Mouse (Mus musculus) intestine, embryonic 16.5 days (tissue): Measurements from ENCODE around the gene Cfap69. TPM values are rescaled to one million over a fixed set of nuclear protein-coding genes. Genes with fewer than 3 reads are reported as not detected.
A peak's percentile ranks its signal among the peaks of the same experiment; 100 is the strongest.

Experiments used
- ATAC-seq: fragments of 200-750 bp; cut with Nextera tagmentation; 2 replicates; pipeline ENCODE4 v1.8.0; 2017; ENCODE audit warnings: moderate TSS enrichment, moderate library complexity
- H3K27ac ChIP-seq: fragments of 300-500 bp; sonication (generic); 2 replicates; pipeline ENCODE4 v1.5.1; 2014; ENCODE audit warnings: mild to moderate bottlenecking, low read length
- H3K27me3 ChIP-seq: fragments of 300-500 bp; sonication (generic); replicated peaks from 2 replicates; pipeline ENCODE4 v1.6.1; 2014; ENCODE audit warnings: low read length, control low read depth, mixed read lengths; ENCODE audit not compliant: control insufficient read depth, insufficient read depth
- H3K36me3 ChIP-seq: fragments of 300-500 bp; sonication (generic); 2 replicates; pipeline ENCODE4 v1.6.1; 2014; ENCODE audit warnings: low read length, control low read depth; ENCODE audit not compliant: control insufficient read depth, insufficient read depth
- H3K4me1 ChIP-seq: fragments of 300-500 bp; sonication (generic); 2 replicates; pipeline ENCODE4 v1.6.1; 2014; ENCODE audit warnings: low read length, control low read depth, mixed read lengths; ENCODE audit not compliant: control insufficient read depth, insufficient read depth
- H3K4me2 ChIP-seq: fragments of 300-500 bp; sonication (generic); 2 replicates; pipeline ENCODE4 v1.6.1; 2014; ENCODE audit warnings: low read depth, low read length, control low read depth
- H3K4me3 ChIP-seq: fragments of 300-500 bp; sonication (generic); 2 replicates; pipeline ENCODE4 v1.5.1; 2014; ENCODE audit warnings: mild to moderate bottlenecking, low read length
- H3K9ac ChIP-seq: fragments of 300-500 bp; sonication (generic); 2 replicates; pipeline ENCODE4 v1.6.1; 2014; ENCODE audit warnings: low read depth, low read length
- H3K9me3 ChIP-seq: fragments of 300-500 bp; sonication (generic); 2 replicates; pipeline ENCODE4 v1.6.1; 2016; ENCODE audit warnings: low read length, control low read depth; ENCODE audit not compliant: control insufficient read depth
- WGBS: fragments of 180-500 bp; shearing (Covaris S2); extraction: QIAGEN DNeasy Blood & Tissue Kit; methylation state at CpG from one replicate; pipeline ENCODE4 v1.1.7; 2014; 5-methylcytosine and 5-hydroxymethylcytosine counted together
- polyA plus RNA-seq: library from polyadenylated mRNA; unstranded; fragments of >200 nt; fragmentation: Nextera tagmentation; extraction: Ambion mirVana; gene quantifications from 2 replicates; pipeline ENCODE4 v1.2.1, GENCODE M21; 2015

Gene Cfap69
- 0.94 and 1.0 TPM in 2 replicates for polyA plus RNA-seq

GRCm38 (mm10) chr5:5663655-5664370, at the start of gene Cfap69:
TSS of gene Cfap69 (minus strand) at chr5:5664239.
- H3K4me1 ChIP-seq: peaks cover 5% of the 10 kb centered on the region; the same call in 1 of the 2 replicates
- no peaks in the 10 kb centered on the region for H3K36me3 ChIP-seq
- H3K4me2 ChIP-seq: peak within 1 kb of the TSS; percentile 99
- no peak within 1 kb of the TSS for H3K27ac ChIP-seq
- H3K4me3 ChIP-seq: peak within 1 kb of the TSS; percentile 71
- no peaks in the 10 kb centered on the region for H3K9me3 ChIP-seq
- peak; percentile 93 for ATAC-seq
- H3K9ac ChIP-seq: peak within 1 kb of the TSS; percentile 70
- under 1% methylated on average over 48 of the region's 48 CpGs for WGBS
- H3K27me3 ChIP-seq: no peaks in the 10 kb centered on the region

GRCm38 (mm10) chr5:5711032-5711431, 47.0 kb upstream of the Cfap69 start:
- H3K4me3 ChIP-seq: no peak overlapping the region
- no peak for ATAC-seq
- H3K9me3 ChIP-seq: no peaks in the 10 kb centered on the region
- 71% methylated on average over 4 of the region's 4 CpGs for WGBS
- H3K27me3 ChIP-seq: no peaks in the 10 kb centered on the region
- H3K27ac ChIP-seq: no peak overlapping the region
- H3K9ac ChIP-seq: no peak overlapping the region
- no peaks in the 10 kb centered on the region for H3K36me3 ChIP-seq
- H3K4me2 ChIP-seq: no peak overlapping the region
- peaks cover 3% of the 10 kb centered on the region; the same call in 1 of the 2 replicates for H3K4me1 ChIP-seq

- Histone ChIP-seq H3K36me3 (no peaks in the 10 kb centered on the region), H3K27me3 (no peaks in the 10 kb centered on the region), H3K4me2 (peak overlapping the region; percentile 43), H3K9me3 (no peaks in the 10 kb centered on the region), H3K4me1 (peaks cover 3% of the 10 kb centered on the region; the same call in 1 of the 2 replicates), H3K4me3 (peak overlapping the region; percentile 35), H3K9ac (no peak overlapping the region), H3K27ac (no peak overlapping the region)
- ATAC-seq: peak; percentile 55
- WGBS: 44% methylated on average over 13 of the region's 13 CpGs
Measured at GRCm38 (mm10) chr5:5707341-5708278, 43.6 kb upstream of the Cfap69 start.

DNA sequence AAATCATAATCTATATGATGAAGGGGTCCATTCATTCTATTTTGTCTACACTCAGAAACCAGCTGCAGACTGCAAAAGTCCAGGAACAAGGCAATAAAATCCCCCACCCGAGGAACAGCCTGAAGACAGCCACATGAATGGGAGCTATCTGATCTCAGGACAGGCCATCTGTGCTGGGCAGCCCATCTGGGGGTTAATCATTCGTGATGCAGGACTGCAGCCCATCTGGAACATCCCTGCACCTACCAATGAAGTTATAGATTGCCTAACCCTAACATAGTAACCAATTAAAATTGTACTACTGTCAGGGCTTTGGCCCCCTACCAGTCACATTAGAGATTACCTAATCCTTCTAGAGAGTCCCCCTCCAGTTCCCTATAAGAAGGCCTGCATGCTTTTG, 41.0 kb upstream of the Cfap69 start:
- Histone ChIP-seq H3K4me3 (no peak overlapping the region), H3K9ac (no peak overlapping the region), H3K27me3 (no peaks in the 10 kb centered on the region), H3K36me3 (no peaks in the 10 kb centered on the region), H3K4me1 (peaks cover 3% of the 10 kb centered on the region; the same call in 1 of the 2 replicates), H3K27ac (no peak overlapping the region), H3K4me2 (no peak overlapping the region), H3K9me3 (no peaks in the 10 kb centered on the region)
- no peak for ATAC-seq
- 15% methylated on average over 2 of the region's 2 CpGs for WGBS

- no peak overlapping the region for H3K4me3 ChIP-seq
- ATAC-seq: no peak
- 79% methylated on average over 2 of the region's 2 CpGs for WGBS
Measured at GRCm38 (mm10) chr5:5700386-5700785, 36.3 kb upstream of the Cfap69 start.

GRCm38 (mm10) chr5:5698830-5699229, 34.8 kb upstream of the Cfap69 start:
- no peaks in the 10 kb centered on the region for H3K9me3 ChIP-seq
- no peak overlapping the region for H3K4me2 ChIP-seq
- no peak overlapping the region for H3K4me3 ChIP-seq
- H3K4me1 ChIP-seq: no peaks in the 10 kb centered on the region
- ATAC-seq: no peak
- no peak overlapping the region for H3K27ac ChIP-seq
- 58% methylated on average over 3 of the region's 3 CpGs for WGBS
- H3K36me3 ChIP-seq: no peaks in the 10 kb centered on the region
- H3K9ac ChIP-seq: no peak overlapping the region
- H3K27me3 ChIP-seq: no peaks in the 10 kb centered on the region

More at GRCm38 (mm10) chr5:5700386-5700785, 36.3 kb upstream of the Cfap69 start:
- H3K4me1 ChIP-seq: no peaks in the 10 kb centered on the region
- H3K27ac ChIP-seq: no peak overlapping the region
- no peaks in the 10 kb centered on the region for H3K9me3 ChIP-seq
- H3K27me3 ChIP-seq: no peaks in the 10 kb centered on the region
- H3K9ac ChIP-seq: no peak overlapping the region
- H3K4me2 ChIP-seq: no peak overlapping the region
- H3K36me3 ChIP-seq: no peaks in the 10 kb centered on the region

- H3K36me3 ChIP-seq: no peaks in the 10 kb centered on the region
- ATAC-seq: no peak
- no peak overlapping the region for H3K4me2 ChIP-seq
- H3K9ac ChIP-seq: no peak overlapping the region
- H3K27me3 ChIP-seq: no peaks in the 10 kb centered on the region
- H3K9me3 ChIP-seq: no peaks in the 10 kb centered on the region
- H3K27ac ChIP-seq: no peak overlapping the region
- H3K4me1 ChIP-seq: no peaks in the 10 kb centered on the region
- no peak overlapping the region for H3K4me3 ChIP-seq
- WGBS: 75% methylated on average over 5 of the region's 5 CpGs
Measured at GRCm38 (mm10) chr5:5695401-5695942, 31.4 kb upstream of the Cfap69 start.

DNA sequence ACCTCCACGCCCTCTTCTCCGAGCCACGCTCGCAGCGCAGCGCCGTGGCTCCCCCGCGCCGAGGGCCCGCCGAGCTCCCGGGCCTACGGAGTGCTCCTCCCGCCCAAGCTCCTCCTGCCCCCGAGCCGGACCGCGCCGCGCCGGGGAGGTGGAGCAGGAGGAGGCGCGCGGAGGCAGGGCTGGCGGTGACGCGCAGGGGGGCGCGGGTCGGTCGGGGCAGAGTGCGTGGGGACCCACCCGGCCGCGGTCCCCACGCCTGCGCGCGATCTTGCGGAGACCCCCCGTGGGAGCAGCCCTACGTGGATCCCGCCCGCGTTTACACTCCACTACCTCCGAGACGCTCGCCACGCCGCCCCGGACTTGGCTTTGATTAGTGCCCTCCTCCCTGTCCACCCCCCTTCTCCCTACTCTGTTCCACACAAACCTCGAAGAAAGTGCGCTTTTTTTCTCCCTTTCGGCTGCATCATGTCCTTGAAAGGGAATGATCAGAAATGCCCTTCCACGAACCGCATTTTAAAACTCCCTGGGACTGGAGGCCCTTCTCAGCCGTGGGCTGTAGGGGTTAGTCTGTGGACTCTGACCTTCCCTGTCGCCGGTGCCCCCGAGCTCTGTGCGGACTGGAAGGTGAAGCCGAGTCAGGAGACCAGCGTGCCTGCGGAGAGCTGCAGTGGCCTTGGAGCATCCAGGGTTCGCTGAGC, 30.1 kb upstream of the Cfap69 start, which contains the start of gene Steap2:
Steap2 (minus strand) TSS at position 623 of the 698 bp plus-strand sequence.
- no peaks in the 10 kb centered on the region for H3K27me3 ChIP-seq
- no peaks in the 10 kb centered on the region for H3K4me1 ChIP-seq
- under 1% methylated on average over 61 of the region's 66 CpGs for WGBS
- peak within 1 kb of the TSS; percentile 45 for H3K27ac ChIP-seq
- no peaks in the 10 kb centered on the region for H3K36me3 ChIP-seq
- peak; percentile 96 for ATAC-seq
- peak within 1 kb of the TSS; percentile 79 for H3K4me2 ChIP-seq
- H3K9me3 ChIP-seq: no peaks in the 10 kb centered on the region
- H3K4me3 ChIP-seq: peak within 1 kb of the TSS; percentile 66
- H3K9ac ChIP-seq: peak within 1 kb of the TSS; percentile 78
